Mouse (Mus musculus) liver, postnatal 0 days (tissue): Measurements from ENCODE around the gene Man1c1.

Source experiments
- CTCF ChIP-seq: sonication (generic); IDR thresholded peaks from 2 replicates; pipeline ENCODE4 v1.5.1; 2016; ENCODE audit warnings: antibody characterized with exemption, low read depth
- EP300 ChIP-seq: IDR thresholded peaks from 2 replicates; pipeline ENCODE4 v1.6.1; 2016; ENCODE audit warnings: antibody characterized with exemption, low read depth, mild to moderate bottlenecking

DNA sequence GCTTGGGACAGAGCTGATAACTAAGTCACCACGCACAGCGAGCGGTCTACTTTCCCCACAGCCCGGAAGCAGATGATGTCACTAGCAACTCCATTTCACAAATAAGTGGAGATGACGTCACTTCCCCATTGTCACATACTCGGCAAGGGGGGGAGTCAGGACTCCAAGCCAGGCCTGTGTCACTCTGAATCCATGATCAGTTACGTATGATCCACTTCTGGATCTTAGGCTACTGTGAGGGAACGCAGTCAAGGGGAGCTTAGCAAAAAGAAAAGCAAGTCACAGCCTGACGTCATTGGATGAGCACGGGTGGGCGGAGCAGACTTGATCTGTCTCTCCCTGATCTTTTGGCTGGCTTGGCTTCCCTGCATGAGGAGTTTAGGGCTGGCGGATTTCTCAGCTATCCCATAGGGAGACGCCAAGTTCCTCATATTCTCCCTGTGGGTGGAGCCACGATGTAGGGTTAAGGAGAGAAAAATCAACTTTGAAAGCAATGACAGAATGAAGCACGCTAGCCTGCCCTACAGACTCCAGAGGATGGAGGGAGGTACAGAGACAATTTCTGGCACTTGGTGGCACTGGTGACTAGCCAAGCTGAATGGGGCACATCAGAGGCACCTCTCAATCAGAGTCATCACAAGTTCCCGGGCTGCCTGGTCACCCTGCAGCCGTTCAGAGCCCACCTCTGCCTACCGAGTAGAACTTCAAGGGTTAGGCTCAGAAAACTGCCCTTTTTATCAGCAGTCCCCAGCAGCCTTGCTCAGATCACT is 155.7 kb downstream of the Man1c1 start:
- peak; percentile 24 for TF ChIP-seq CTCF
- TF ChIP-seq EP300: no peak
